Mouse (Mus musculus) lung, adult 2 months (tissue): ENCODE measurements around the gene Spag9. TPM values are rescaled to one million over a fixed set of nuclear protein-coding genes. Genes with fewer than 3 reads are reported as not detected.
"Not testable (repeated sequence)": the region's sequence is repeated elsewhere in the genome, so short reads cannot be mapped to it uniquely, and the experiment has no call there.

Source experiments
- DNase-seq: peaks from one replicate; pipeline ENCODE4 v3.0.0; 2022
- H3K4me1 ChIP-seq: fragments of 200-500 bp; 2 replicates; pipeline ENCODE4 v1.6.1; 2011; ENCODE audit warnings: low read length; ENCODE audit not compliant: control insufficient read depth, insufficient read depth
- H3K4me3 ChIP-seq: fragments of 200-500 bp; replicated peaks from 2 replicates; pipeline ENCODE3; 2011; ENCODE audit warnings: low read depth, mild to moderate bottlenecking, control low read depth, low read length; ENCODE audit errors: extremely low read depth
- CTCF ChIP-seq: fragments of 200-500 bp; IDR thresholded peaks from 2 replicates; pipeline ENCODE4 v1.5.1; 2011; ENCODE audit warnings: mild to moderate bottlenecking, low read length, control low read depth; ENCODE audit not compliant: insufficient read depth
- POLR2A ChIP-seq: fragments of 200-500 bp; IDR thresholded peaks from 2 replicates; pipeline ENCODE4 v1.6.1; 2011; ENCODE audit warnings: low read depth, mild to moderate bottlenecking, control low read depth, low read length, borderline replicate concordance; ENCODE audit errors: extremely low read depth
- WGBS: fragments of 180-500 bp; shearing (Covaris S2); methylation state at CpG from one replicate; pipeline ENCODE4 v1.1.7; 2018; 5-methylcytosine and 5-hydroxymethylcytosine counted together
- polyA plus RNA-seq: library from polyadenylated mRNA; depleted of rRNA; stranded (reverse); fragments of >200 nt; gene quantifications from 2 replicates; pipeline ENCODE4 v1.2.3, GENCODE M21; 2012

Gene Spag9
- polyA plus RNA-seq, 1 experiment: 33.9 TPM

GRCm38 (mm10) chr11:94043998-94044985, 48.4 kb downstream of the Spag9 start:
- peak overlapping the region; percentile 65 for H3K4me3 ChIP-seq
- TF ChIP-seq POLR2A: no peak
- TF ChIP-seq CTCF: no peak
- WGBS: 23% methylated on average over 22 of the region's 22 CpGs
- DNase-seq: peak; percentile 47
- H3K4me1 ChIP-seq: no peaks in the 10 kb centered on the region; the same call in none of the 2 replicates

GRCm38 (mm10) chr11:94045016-94045415, 49.1 kb downstream of the Spag9 start:
- WGBS: 27% methylated on average over 4 of the region's 4 CpGs
- TF ChIP-seq POLR2A (no peak), CTCF (no peak)
- H3K4me1 ChIP-seq: no peaks in the 10 kb centered on the region; the same call in none of the 2 replicates
- no peak overlapping the region for H3K4me3 ChIP-seq
- no peak for DNase-seq

- no peaks in the 10 kb centered on the region; the same call in none of the 2 replicates for H3K4me1 ChIP-seq
- TF ChIP-seq CTCF (no peak), POLR2A (no peak)
- no peak for DNase-seq
- 57% methylated on average over 2 of the region's 2 CpGs for WGBS
- H3K4me3 ChIP-seq: no peak overlapping the region
Observed at GRCm38 (mm10) chr11:94047288-94047687, 51.4 kb downstream of the Spag9 start.

GRCm38 (mm10) chr11:94054176-94054575, 58.3 kb downstream of the Spag9 start:
- Histone ChIP-seq H3K4me3 (no peak overlapping the region), H3K4me1 (no peaks in the 10 kb centered on the region)
- DNase-seq: no peak
- TF ChIP-seq CTCF (no peak), POLR2A (no peak)
- WGBS: 85% methylated on average over 3 of the region's 3 CpGs

- H3K4me3 ChIP-seq: no peak overlapping the region
- TF ChIP-seq CTCF: no peak
- TF ChIP-seq POLR2A: no peak
- no peaks in the 10 kb centered on the region for H3K4me1 ChIP-seq
- WGBS: 84% methylated on average over 3 of the region's 3 CpGs
- DNase-seq: no peak
Observed at GRCm38 (mm10) chr11:94054901-94055300, 59.0 kb downstream of the Spag9 start.

GRCm38 (mm10) chr11:94063941-94064340, 68.0 kb downstream of the Spag9 start:
- DNase-seq: no peak
- Histone ChIP-seq H3K4me3 (no peak overlapping the region), H3K4me1 (no peaks in the 10 kb centered on the region)
- TF ChIP-seq POLR2A (no peak), CTCF (no peak)
- 96% methylated on average over 5 of the region's 5 CpGs for WGBS

- Histone ChIP-seq H3K4me1 (no peaks in the 10 kb centered on the region), H3K4me3 (no peak overlapping the region)
- no peak for TF ChIP-seq CTCF
- no peak for TF ChIP-seq POLR2A
- no peak for DNase-seq
- whole genome bisulfite sequencing: 67% methylated on average over 2 of the region's 2 CpGs
Observed at GRCm38 (mm10) chr11:94070455-94070854, 74.6 kb downstream of the Spag9 start.

- Histone ChIP-seq H3K4me1 (no peaks in the 10 kb centered on the region), H3K4me3 (no peak overlapping the region)
- 76% methylated on average over 4 of the region's 4 CpGs for WGBS
- TF ChIP-seq CTCF (peak; percentile 55), POLR2A (no peak)
- no peak for DNase-seq
Observed at GRCm38 (mm10) chr11:94073283-94073682, 77.4 kb downstream of the Spag9 start.

GRCm38 (mm10) chr11:94086966-94087365, 91.1 kb downstream of the Spag9 start:
- not testable (repeated sequence) for H3K4me1 ChIP-seq, H3K4me3 ChIP-seq
- DNase-seq: peak; percentile 13
- 75% methylated on average over 2 of the region's 2 CpGs for WGBS

GRCm38 (mm10) chr11:94090496-94090895, 94.6 kb downstream of the Spag9 start:
- no peaks in the 10 kb centered on the region for H3K4me1 ChIP-seq
- no peak for TF ChIP-seq POLR2A
- no peak for TF ChIP-seq CTCF
- 81% methylated on average over 4 of the region's 4 CpGs for WGBS
- no peak for DNase-seq
- no peak overlapping the region for H3K4me3 ChIP-seq
